Mouse (Mus musculus): ENCODE measurements around the gene Tmem125.
"Not testable (repeated sequence)": the region's sequence is repeated elsewhere in the genome, so short reads cannot be mapped to it uniquely, and the experiment has no call there.

GRCm38 (mm10) chr4:118547424-118548129 lies 3.7 kb upstream of the Tmem125 start:
- TF ChIP-seq POLR2A, CTCF (IDR thresholded peaks at IDR 0.05; ENCODE audit: extremely low read depth, insufficient read depth, low read length): not testable (repeated sequence)
